Mouse (Mus musculus): ENCODE data around the gene Serpinb1c. TPM values are rescaled to one million over a fixed set of nuclear protein-coding genes. Genes with fewer than 3 reads are reported as not detected.
A peak's percentile ranks its signal among the peaks of the same experiment; 100 is the strongest.
"Not testable (repeated sequence)": the region's sequence is repeated elsewhere in the genome, so short reads cannot be mapped to it uniquely, and the experiment has no call there.

The Serpinb1c gene
- polyA plus RNA-seq (2015; fragmentation: Nextera tagmentation; extraction: Ambion mirVana): not detected in 2 replicates

GRCm38 (mm10) chr13:32898111-32898510 lies at the start of gene Serpinb1c:
Gene Serpinb1c, minus strand, starts transcription at chr13:32898211.
- Histone ChIP-seq H3K9me3 (replicated peaks) (no peaks in the 10 kb centered on the region), H3K27me3 (no peaks in the 10 kb centered on the region), H3K4me2 (no peak within 1 kb of the TSS), H3K27ac (no peak within 1 kb of the TSS), H3K9ac (no peak within 1 kb of the TSS), H3K4me1 (peaks cover 3% of the 10 kb centered on the region; the same call in 1 of the 2 replicates), H3K4me3 (replicated peaks) (no peak within 1 kb of the TSS), H3K36me3 (no peaks in the 10 kb centered on the region)
- WGBS: 83% methylated on average over 2 of the region's 2 CpGs
- ATAC-seq (replicated peaks; ENCODE audit: low FRiP score): no peak

DNA sequence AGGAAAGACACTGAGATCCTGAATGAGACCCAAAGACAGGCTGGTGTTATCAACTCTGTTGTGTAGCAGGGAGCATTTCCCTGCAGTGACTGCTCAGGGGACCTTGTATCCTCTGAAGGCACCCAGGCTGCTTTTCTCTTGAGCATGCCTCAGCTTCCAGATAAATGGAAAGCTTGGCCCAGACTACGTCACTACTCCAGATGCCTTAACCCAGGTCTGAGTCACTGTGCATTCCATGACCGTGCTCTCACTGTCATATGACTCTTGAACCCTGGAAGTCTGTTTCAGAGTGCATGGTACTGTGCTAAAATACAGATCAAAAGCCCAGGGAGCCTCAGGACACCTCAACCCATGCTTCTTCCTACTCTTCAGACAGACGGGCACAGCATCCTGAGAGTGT lies 41.2 kb upstream of the Serpinb1c start:
- WGBS: 67% methylated on average over 3 of the region's 3 CpGs
- not testable (repeated sequence) for ATAC-seq (replicated peaks; ENCODE audit: low FRiP score); H3K4me1 ChIP-seq; H3K27me3 ChIP-seq; H3K4me3 ChIP-seq (replicated peaks); H3K27ac ChIP-seq; H3K4me2 ChIP-seq; H3K36me3 ChIP-seq; H3K9me3 ChIP-seq (replicated peaks); H3K9ac ChIP-seq

DNA sequence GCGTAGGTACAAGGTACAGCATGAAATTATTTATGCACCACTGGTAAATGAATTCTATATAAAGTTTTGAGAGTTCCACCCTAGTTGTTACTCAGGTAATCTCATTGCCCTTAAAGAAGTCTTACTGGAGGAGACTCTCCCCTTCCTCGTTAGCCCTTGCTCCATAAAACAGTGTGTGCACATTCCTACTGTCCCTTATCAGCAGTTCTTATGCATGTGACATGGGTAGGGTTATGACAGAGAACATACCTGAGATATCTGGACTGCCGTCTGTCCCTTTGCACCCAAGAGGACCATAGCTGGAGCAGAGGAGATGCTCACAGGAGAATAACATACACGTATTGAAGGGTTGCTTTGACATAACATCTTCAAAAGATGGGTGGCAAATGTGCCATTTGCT lies 40.3 kb upstream of the Serpinb1c start:
- 84% methylated on average over 4 of the region's 4 CpGs for WGBS
- not testable (repeated sequence) for H3K36me3 ChIP-seq; H3K4me1 ChIP-seq; H3K9ac ChIP-seq; H3K27ac ChIP-seq; H3K27me3 ChIP-seq; H3K4me3 ChIP-seq (replicated peaks); H3K4me2 ChIP-seq; ATAC-seq (replicated peaks; ENCODE audit: low FRiP score); H3K9me3 ChIP-seq (replicated peaks)

- Histone ChIP-seq H3K4me3 (replicated peaks) (no peak overlapping the region), H3K4me1 (no peaks in the 10 kb centered on the region), H3K9me3 (replicated peaks) (no peaks in the 10 kb centered on the region), H3K36me3 (no peaks in the 10 kb centered on the region), H3K9ac (no peak overlapping the region), H3K27me3 (no peaks in the 10 kb centered on the region), H3K27ac (no peak overlapping the region), H3K4me2 (no peak overlapping the region)
- WGBS: 21% methylated on average over 1 of the region's 1 CpGs
- peak; percentile 25; the same call in 1 of the 2 replicates for ATAC-seq (replicated peaks; ENCODE audit: low FRiP score)
Measured at GRCm38 (mm10) chr13:32934706-32935381, 36.8 kb upstream of the Serpinb1c start.

DNA sequence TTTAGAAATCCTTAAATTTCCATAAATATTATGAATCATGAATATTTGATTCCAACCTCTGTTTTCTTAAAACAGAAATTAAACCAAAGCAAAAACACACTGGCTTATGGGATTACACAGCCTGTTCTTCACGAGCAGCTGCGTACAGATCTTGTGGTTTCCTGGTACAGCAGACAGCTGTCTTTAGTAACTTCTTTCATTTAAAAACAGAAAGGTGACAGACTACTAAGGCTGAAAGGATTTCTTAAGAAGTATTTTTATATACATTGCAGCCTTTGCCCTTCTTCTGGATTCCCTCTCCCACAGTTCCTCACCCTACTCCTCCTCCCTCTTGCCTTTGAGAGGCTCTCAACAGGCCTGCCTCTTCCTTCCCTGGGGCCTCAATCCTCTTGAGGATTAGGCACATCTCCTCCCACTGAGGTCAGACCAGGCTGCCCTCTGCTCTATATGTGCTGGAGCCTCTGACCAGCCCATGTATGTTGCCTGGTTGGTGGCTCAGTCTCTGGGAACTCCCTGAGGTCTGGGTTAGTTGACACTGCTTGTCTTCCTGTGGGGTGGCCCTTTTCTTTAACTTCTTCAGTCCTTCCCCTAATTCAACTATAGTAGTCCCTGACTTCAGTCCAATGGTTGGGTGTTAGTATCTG lies 31.2 kb upstream of the Serpinb1c start:
- WGBS: 63% methylated on average over 2 of the region's 2 CpGs
- Histone ChIP-seq H3K9me3 (replicated peaks) (no peaks in the 10 kb centered on the region), H3K4me2 (no peak overlapping the region), H3K27ac (0 out of 2 replicates have a peak overlapping the region, but pooled peaks have one; percentile 22), H3K4me1 (peaks cover 22% of the 10 kb centered on the region), H3K27me3 (no peaks in the 10 kb centered on the region), H3K36me3 (no peaks in the 10 kb centered on the region), H3K9ac (no peak overlapping the region), H3K4me3 (replicated peaks) (no peak overlapping the region)
- no peak for ATAC-seq (replicated peaks; ENCODE audit: low FRiP score)

DNA sequence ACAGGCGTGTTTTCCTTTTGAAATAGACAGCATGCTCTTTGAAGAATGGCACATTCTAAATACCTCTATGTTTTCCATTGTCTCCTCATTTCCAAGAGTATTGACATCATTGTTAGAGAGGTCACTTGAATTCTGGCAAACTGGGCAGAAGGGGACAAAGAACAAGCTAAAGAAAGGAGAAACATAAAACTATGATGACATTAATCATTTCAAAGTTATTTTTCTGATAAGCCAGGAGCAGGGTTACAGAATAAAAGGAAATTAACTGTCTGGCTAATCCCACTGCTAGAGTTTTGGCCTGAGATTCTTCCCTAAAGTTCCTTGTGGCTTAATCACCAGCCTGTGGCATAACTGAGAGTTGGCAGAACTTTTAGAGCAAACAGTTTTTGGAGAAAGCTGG lies 29.2 kb upstream of the Serpinb1c start:
- Histone ChIP-seq H3K4me3 (replicated peaks) (no peak overlapping the region), H3K4me2 (no peak overlapping the region), H3K4me1 (peaks cover 24% of the 10 kb centered on the region), H3K9me3 (replicated peaks) (no peaks in the 10 kb centered on the region), H3K36me3 (no peaks in the 10 kb centered on the region), H3K27ac (peak overlapping the region; percentile 50), H3K27me3 (no peaks in the 10 kb centered on the region), H3K9ac (no peak overlapping the region)
- ATAC-seq (replicated peaks; ENCODE audit: low FRiP score): no peak
- 79% methylated on average over 1 of the region's 1 CpGs for WGBS

DNA sequence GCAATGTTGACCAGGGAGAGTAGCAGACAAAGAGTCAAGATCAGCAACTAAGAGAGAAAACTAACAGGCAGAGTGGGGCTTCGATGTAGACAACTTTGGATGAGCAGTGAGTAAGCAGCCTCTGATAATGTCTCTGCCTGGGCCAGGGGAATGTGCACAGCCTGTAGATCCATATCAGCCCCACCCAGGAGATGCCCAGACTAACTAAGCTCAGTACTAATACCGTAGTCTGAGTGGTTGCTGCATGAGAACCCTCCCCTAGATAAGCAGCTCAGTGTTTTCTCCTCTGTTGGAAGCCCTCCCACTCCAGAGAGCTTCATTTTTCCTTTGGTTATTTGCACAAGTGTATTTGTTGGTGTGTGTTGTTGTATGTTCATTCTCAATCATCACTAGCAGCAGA lies 28.6 kb upstream of the Serpinb1c start:
- H3K9me3 ChIP-seq (replicated peaks): no peaks in the 10 kb centered on the region
- WGBS: 75% methylated on average over 2 of the region's 2 CpGs
- ATAC-seq (replicated peaks; ENCODE audit: low FRiP score): no peak
- H3K27me3 ChIP-seq: no peaks in the 10 kb centered on the region
- peak overlapping the region; percentile 50 for H3K27ac ChIP-seq
- H3K9ac ChIP-seq: no peak overlapping the region
- no peak overlapping the region for H3K4me3 ChIP-seq (replicated peaks)
- H3K36me3 ChIP-seq: no peaks in the 10 kb centered on the region
- no peak overlapping the region for H3K4me2 ChIP-seq
- H3K4me1 ChIP-seq: peaks cover 24% of the 10 kb centered on the region

DNA sequence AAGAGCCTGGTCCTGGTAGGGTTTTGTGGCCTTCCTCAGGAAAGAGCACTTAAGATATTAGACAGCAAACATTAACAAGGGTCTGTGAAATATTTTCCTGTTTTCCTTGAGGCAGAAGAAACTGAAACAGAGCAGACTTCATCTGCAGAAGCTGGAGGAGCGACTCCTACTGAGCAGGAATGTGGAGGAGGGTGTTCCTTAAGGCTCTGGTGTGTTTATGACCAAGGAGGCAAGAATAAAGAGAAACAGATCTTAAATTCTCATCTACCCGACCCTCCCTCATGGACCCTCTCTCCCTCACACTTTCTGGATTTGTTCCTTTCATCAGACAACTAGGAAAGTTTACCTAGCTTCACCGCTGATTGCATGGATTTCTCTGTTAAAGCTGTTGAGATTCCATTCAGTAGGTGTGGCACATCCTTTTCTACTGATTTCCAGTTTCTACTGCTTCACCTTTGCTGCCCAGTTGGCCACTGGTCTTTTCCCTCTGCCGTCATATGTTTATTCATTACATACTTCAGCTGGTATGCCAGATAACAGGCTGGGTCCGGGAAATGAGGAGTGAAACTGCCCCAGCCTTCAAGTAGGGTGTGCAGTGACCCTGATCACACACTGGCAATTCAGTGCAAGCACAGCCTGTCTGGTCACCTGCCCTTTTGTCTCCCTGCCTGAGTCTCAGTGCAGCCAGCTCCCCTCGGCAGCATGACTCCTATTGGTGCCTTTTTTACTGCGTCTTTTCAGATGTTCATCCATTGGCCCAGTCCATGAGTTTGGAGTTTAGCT lies 26.8 kb upstream of the Serpinb1c start:
- H3K4me2 ChIP-seq: no peak overlapping the region
- peaks cover 24% of the 10 kb centered on the region for H3K4me1 ChIP-seq
- peak; percentile 95 for ATAC-seq (replicated peaks; ENCODE audit: low FRiP score)
- H3K27me3 ChIP-seq: no peaks in the 10 kb centered on the region
- WGBS: 26% methylated on average over 7 of the region's 7 CpGs
- peak overlapping the region; percentile 59 for H3K27ac ChIP-seq
- H3K9me3 ChIP-seq (replicated peaks): no peaks in the 10 kb centered on the region
- no peak overlapping the region for H3K9ac ChIP-seq
- no peaks in the 10 kb centered on the region for H3K36me3 ChIP-seq
- no peak overlapping the region for H3K4me3 ChIP-seq (replicated peaks)

GRCm38 (mm10) chr13:32922622-32923021 lies 24.6 kb upstream of the Serpinb1c start:
- no peak for ATAC-seq (replicated peaks; ENCODE audit: low FRiP score)
- H3K4me1 ChIP-seq: peaks cover 22% of the 10 kb centered on the region

GRCm38 (mm10) chr13:32912770-32913380 lies 14.9 kb upstream of the Serpinb1c start:
- Histone ChIP-seq H3K9me3 (replicated peaks) (no peaks in the 10 kb centered on the region), H3K27me3 (no peaks in the 10 kb centered on the region), H3K36me3 (no peaks in the 10 kb centered on the region), H3K9ac (no peak overlapping the region), H3K27ac (no peak overlapping the region), H3K4me1 (peaks cover 4% of the 10 kb centered on the region; the same call in 1 of the 2 replicates), H3K4me2 (no peak overlapping the region), H3K4me3 (replicated peaks) (no peak overlapping the region)
- no peak for ATAC-seq (replicated peaks; ENCODE audit: low FRiP score)

More at GRCm38 (mm10) chr13:32922622-32923021, 24.6 kb upstream of the Serpinb1c start:
- H3K27ac ChIP-seq: no peak overlapping the region
- H3K9ac ChIP-seq: no peak overlapping the region
- no peak overlapping the region for H3K4me2 ChIP-seq
- no peak overlapping the region for H3K4me3 ChIP-seq (replicated peaks)
- no peaks in the 10 kb centered on the region for H3K27me3 ChIP-seq
- no peaks in the 10 kb centered on the region for H3K36me3 ChIP-seq
- H3K9me3 ChIP-seq (replicated peaks): no peaks in the 10 kb centered on the region

DNA sequence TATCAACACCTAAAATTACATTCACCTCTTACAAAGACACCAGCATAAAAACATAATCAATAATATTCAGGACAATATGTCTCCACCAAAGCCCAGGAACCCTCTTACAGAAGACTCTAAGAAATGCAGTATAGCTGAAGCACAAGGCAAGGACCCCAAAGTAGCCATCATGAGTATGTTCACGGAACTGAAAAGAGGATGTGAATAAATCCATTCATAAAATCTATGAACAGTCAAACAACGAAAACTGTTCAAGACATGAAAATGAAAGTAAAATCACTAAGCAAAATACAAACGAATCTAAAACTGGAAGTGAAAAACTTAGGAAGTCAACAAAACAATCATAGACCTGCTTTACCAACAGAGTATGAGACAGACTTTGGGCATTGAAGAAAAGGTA lies 10.2 kb upstream of the Serpinb1c start:
- no peaks in the 10 kb centered on the region for H3K27me3 ChIP-seq
- H3K9ac ChIP-seq: no peak overlapping the region
- H3K4me1 ChIP-seq: peaks cover 6% of the 10 kb centered on the region; the same call in 1 of the 2 replicates
- ATAC-seq (replicated peaks; ENCODE audit: low FRiP score): no peak
- WGBS: 79% methylated on average over 3 of the region's 3 CpGs
- no peak overlapping the region for H3K27ac ChIP-seq
- H3K4me2 ChIP-seq: no peak overlapping the region
- no peak overlapping the region for H3K4me3 ChIP-seq (replicated peaks)
- H3K36me3 ChIP-seq: no peaks in the 10 kb centered on the region
- H3K9me3 ChIP-seq (replicated peaks): no peaks in the 10 kb centered on the region

All from kidney, embryonic 15.5 days (tissue).